Mouse (Mus musculus) brown adipose tissue, adult 24 weeks (tissue): ENCODE measurements around the gene Klk15. TPM values are rescaled to one million over a fixed set of nuclear protein-coding genes. Genes with fewer than 3 reads are reported as not detected.
"Not testable (repeated sequence)": the region's sequence is repeated elsewhere in the genome, so short reads cannot be mapped to it uniquely, and the experiment has no call there.

Source experiments
- H3K27ac ChIP-seq: fragments of 200-500 bp; replicated peaks from 2 replicates; pipeline ENCODE4 v1.5.1; 2012; ENCODE audit warnings: low read depth, mild to moderate bottlenecking, low read length
- H3K4me1 ChIP-seq: fragments of 200-500 bp; 2 replicates; pipeline ENCODE4 v1.6.1; 2012; ENCODE audit warnings: low read length, mixed read lengths; ENCODE audit not compliant: control insufficient read depth, insufficient read depth, insufficient read length
- H3K4me3 ChIP-seq: fragments of 200-500 bp; 2 replicates; pipeline ENCODE4 v1.5.1; 2012; ENCODE audit warnings: low read depth, mild to moderate bottlenecking, low read length, moderate library complexity; ENCODE audit not compliant: insufficient read depth
- polyA plus RNA-seq: library from polyadenylated mRNA; stranded (reverse); fragments of >200 nt; gene quantifications from 2 replicates; pipeline ENCODE4 v1.2.4, GENCODE M21; 2012; ENCODE audit not compliant: missing spikeins, insufficient read depth, insufficient read length

Klk15 gene
- polyA plus RNA-seq, 1 experiment: not detected

DNA sequence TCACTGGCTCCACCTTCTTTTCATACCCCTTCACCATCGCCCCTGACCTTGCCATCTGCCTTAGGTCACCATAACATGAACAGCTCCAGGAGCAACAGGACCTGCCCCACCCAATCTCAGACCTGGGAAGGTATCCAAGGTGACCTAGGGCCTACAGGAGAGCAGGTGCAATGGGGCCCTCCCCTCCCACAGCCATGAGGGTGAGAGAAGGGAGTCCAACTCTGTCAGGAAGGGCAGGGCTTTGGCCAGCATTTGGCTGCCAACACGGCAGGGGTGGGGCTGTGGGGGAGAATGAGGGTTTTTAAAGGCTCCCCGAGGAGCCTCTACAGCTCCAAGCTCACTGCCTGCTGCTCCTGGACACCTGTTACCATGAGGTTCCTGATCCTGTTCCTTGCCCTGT lies 8.8 kb downstream of the Klk15 start:
- not testable (repeated sequence) for H3K4me3 ChIP-seq, H3K27ac ChIP-seq, H3K4me1 ChIP-seq

DNA sequence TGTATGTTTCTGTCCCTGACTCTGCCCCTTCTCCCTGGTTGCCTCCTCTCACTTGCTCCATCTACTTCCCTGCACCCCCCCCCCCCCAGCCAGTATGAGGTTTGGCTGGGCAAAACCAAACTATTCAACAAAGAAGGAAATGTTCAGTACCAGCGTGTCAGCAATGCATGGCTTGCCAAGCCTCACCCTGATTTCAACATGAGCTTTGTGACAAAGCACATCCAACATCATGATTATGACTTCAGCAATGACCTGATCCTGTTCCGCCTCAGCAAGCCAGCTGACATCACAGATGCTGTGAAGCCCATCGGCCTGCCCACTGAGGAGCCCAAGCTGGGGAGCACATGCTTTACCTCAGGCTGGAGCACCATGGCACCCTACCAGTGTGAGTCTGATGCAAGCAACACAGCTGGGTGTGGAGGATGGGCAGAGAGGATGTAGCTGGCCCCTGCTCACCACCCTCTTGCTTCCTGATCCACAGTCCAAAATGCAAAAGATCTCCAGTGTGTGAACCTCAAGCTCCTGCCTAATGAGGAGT lies 11.3 kb downstream of the Klk15 start:
- no peak overlapping the region for H3K4me3 ChIP-seq
- H3K27ac ChIP-seq: no peak overlapping the region
- H3K4me1 ChIP-seq: no peaks in the 10 kb centered on the region

- no peak within 1 kb of the TSS for H3K4me3 ChIP-seq
- no peaks in the 10 kb centered on the region for H3K4me1 ChIP-seq
- no peak within 1 kb of the TSS for H3K27ac ChIP-seq
Measured at GRCm38 (mm10) chr7:43950364-43950763, 16.8 kb downstream of the Klk15 start, which contains the start of gene Klk1b8. Klk1b8 (plus strand) TSS chr7:43950664.

- no peaks in the 10 kb centered on the region for H3K4me1 ChIP-seq
- no peak overlapping the region for H3K4me3 ChIP-seq
- no peak overlapping the region for H3K27ac ChIP-seq
Measured at GRCm38 (mm10) chr7:43952703-43953102, 19.2 kb downstream of the Klk15 start.

- H3K4me1 ChIP-seq: no peaks in the 10 kb centered on the region
- H3K27ac ChIP-seq: no peak within 1 kb of the TSS
- H3K4me3 ChIP-seq: no peak within 1 kb of the TSS
Measured at GRCm38 (mm10) chr7:43966451-43966850, 32.9 kb downstream of the Klk15 start, which contains the start of gene Klk1b1. Klk1b1 (plus strand) TSS chr7:43966751.

- Histone ChIP-seq H3K27ac (no peak overlapping the region), H3K4me3 (no peak overlapping the region), H3K4me1 (no peaks in the 10 kb centered on the region)
Measured at GRCm38 (mm10) chr7:43967058-43967457, 33.5 kb downstream of the Klk15 start.

DNA sequence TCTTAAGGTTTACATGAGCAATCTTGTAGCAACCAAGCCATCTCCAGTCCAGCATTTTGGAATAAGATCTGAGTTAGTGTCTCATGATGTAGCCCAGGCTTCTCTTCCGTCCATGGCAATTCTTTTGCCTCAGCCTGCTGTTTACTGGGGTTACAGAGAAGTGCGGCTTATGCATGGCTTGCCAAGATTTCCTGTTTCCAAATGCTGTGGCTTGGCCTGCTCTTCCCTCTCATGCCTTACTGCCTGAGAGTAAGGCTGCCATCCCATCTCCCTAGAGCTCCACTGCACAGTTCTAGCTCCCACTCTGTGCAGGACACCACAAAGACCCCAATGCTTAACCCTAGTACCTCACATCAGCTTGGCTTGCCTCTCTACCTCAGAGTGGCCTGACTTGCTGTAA lies 34.1 kb downstream of the Klk15 start:
- H3K4me1 ChIP-seq: no peaks in the 10 kb centered on the region
- H3K27ac ChIP-seq: no peak overlapping the region
- H3K4me3 ChIP-seq: no peak overlapping the region

DNA sequence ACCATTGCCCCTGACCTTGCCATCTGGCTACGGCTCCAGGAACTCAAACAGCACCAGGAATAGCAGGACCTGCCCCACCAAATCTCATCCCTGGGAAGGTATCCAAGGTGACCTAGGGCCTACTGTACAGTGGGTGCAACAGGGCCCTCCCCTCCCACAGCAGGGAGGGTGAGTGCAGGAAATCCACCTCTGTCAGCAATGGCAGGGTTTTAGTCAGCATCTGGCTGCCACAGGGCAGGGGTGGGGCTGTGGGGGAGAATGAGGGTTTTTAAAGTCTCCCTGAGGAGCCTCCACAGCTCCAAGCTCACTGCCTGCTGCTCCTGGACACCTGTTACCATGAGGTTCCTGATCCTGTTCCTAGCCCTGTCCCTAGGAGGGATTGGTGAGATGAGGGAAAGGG lies 42.2 kb downstream of the Klk15 start, which contains the start of gene Klk1b9:
TSS of gene Klk1b9 (plus strand) at position 301 of the 400 bp plus-strand sequence.
- H3K4me3 ChIP-seq, H3K4me1 ChIP-seq, H3K27ac ChIP-seq: not testable (repeated sequence)

- no peak overlapping the region for H3K27ac ChIP-seq
- no peak overlapping the region for H3K4me3 ChIP-seq
- no peaks in the 10 kb centered on the region for H3K4me1 ChIP-seq
Measured at GRCm38 (mm10) chr7:43985657-43986056, 52.1 kb downstream of the Klk15 start.

Other genes with a start within 250 kb of the Klk15 start
- gene Klk14, start 243.3 kb upstream of the Klk15 start, polyA plus RNA-seq: not detected in 2 replicates
- not detected in 2 replicates for gene Klk13, start 221.2 kb upstream of the Klk15 start, polyA plus RNA-seq
- gene Klk12, start 164.8 kb upstream of the Klk15 start, polyA plus RNA-seq: not detected in 2 replicates
- gene Klk11, start 159.1 kb upstream of the Klk15 start, polyA plus RNA-seq: not detected in 2 replicates
- not detected in 2 replicates for gene Klk10, start 152.7 kb upstream of the Klk15 start, polyA plus RNA-seq
- gene Klk9, start 141.8 kb upstream of the Klk15 start, polyA plus RNA-seq: not detected in 2 replicates
- gene Klk8, start 136.2 kb upstream of the Klk15 start, polyA plus RNA-seq: 2.3 and 3.4 TPM in 2 replicates
- gene Klk7, start 122.4 kb upstream of the Klk15 start, polyA plus RNA-seq: not detected in 2 replicates
- gene Klk6, start 109.2 kb upstream of the Klk15 start, polyA plus RNA-seq: not detected in 2 replicates
- gene Klk5, start 91.8 kb upstream of the Klk15 start, polyA plus RNA-seq: not detected in 2 replicates
- not detected in 2 replicates for gene Klk4, start 52.6 kb upstream of the Klk15 start, polyA plus RNA-seq
- gene Klk1b8, start 16.9 kb downstream of the Klk15 start, polyA plus RNA-seq: not detected in 2 replicates
- not detected in 2 replicates for gene Klk1b1, start 33.0 kb downstream of the Klk15 start, polyA plus RNA-seq
- not detected in 2 replicates for gene Klk1b9, start 42.3 kb downstream of the Klk15 start, polyA plus RNA-seq
- not detected in 2 replicates for gene Klk1b11, start 62.1 kb downstream of the Klk15 start, polyA plus RNA-seq
- gene Klk1b26, start 78.4 kb downstream of the Klk15 start, polyA plus RNA-seq: not detected in 2 replicates
- gene Klk1b27, start 118.5 kb downstream of the Klk15 start, polyA plus RNA-seq: not detected in 2 replicates
- gene Klk1b21, start 168.6 kb downstream of the Klk15 start, polyA plus RNA-seq: not detected in 2 replicates
- gene Klk1b22, start 178.9 kb downstream of the Klk15 start, polyA plus RNA-seq: not detected in 2 replicates
- not detected in 2 replicates for gene Klk1b16, start 203.0 kb downstream of the Klk15 start, polyA plus RNA-seq